Comparison of ENCODE assay signal across 11 mouse cellular contexts in the genomic region with DNA sequence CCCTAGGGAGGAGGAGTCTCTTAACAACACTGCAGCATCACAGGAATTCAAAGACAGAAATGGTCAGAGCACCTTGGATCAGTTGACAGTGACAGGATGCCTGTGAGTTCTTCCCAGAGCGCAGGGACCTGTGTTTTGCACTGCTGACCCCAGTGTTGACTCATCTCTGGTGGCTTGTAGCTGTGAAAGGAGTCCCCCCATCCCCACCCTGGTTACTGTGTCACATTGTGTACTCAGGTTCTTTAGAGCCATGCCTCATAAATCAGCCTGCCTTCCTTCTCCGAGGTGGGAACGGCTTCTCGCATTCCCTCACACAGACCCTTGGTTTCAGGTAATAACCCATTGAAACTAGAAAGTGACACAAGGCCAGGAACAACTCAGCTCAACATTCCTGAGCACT.
"Had no signal": no experiment of that assay in that cellular context is flagged by ENCODE, and none has a peak within 500 bp of the region (broad histone marks: within the 10 kb centered on the region; RNA-seq: fewer than 3 reads in every experiment).

No protein-coding gene starts in this region.

- H3K9me3 ChIP-seq: liver, embryonic 13.5 days had no signal

- H3K4me3 ChIP-seq: left cerebral cortex, adult 2 months; liver, embryonic 13.5 days had no signal

- H3K9ac ChIP-seq: liver, embryonic 13.5 days had no signal

- H3K4me2 ChIP-seq: liver, embryonic 13.5 days; midbrain, embryonic 11.5 days had no signal

- H3K27ac ChIP-seq: left cerebral cortex, adult 2 months; liver, embryonic 13.5 days had no signal

- H3K36me3 ChIP-seq: liver, embryonic 13.5 days had no signal

- H3K27me3 ChIP-seq: liver, embryonic 13.5 days had no signal

- DNase-seq: kidney, postnatal 10 days; layer of hippocampus, postnatal 36 days; liver, embryonic 13.5 days; lung, adult 2 months; lung, postnatal 14 days; lung, postnatal 4 days; midbrain, embryonic 14.5 days; thymus, adult 18-20 months; thymus, postnatal 36 days had no signal
